Mouse (Mus musculus) CH12.LX (cell line): ENCODE data around the gene Spata7. TPM values are rescaled to one million over a fixed set of nuclear protein-coding genes. Genes with fewer than 3 reads are reported as not detected.
A peak's percentile ranks its signal among the peaks of the same experiment; 100 is the strongest.

ENCODE experiments used
- DNase-seq: peaks from one replicate; pipeline ENCODE4 v3.0.0-alpha.2; 2013; ENCODE audit errors: extremely low read depth
- H3K27ac ChIP-seq: 2 replicates; pipeline ENCODE4 v1.5.1; 2012; ENCODE audit warnings: low read depth, mild to moderate bottlenecking, control low read depth, moderate library complexity; ENCODE audit not compliant: insufficient read depth
- H3K27me3 ChIP-seq: replicated peaks from 2 replicates; pipeline ENCODE3; 2012; ENCODE audit warnings: inconsistent platforms
- H3K36me3 ChIP-seq, 2 experiments: replicated peaks in 1 of 2; 2 replicates each; pipeline versions ENCODE3 to v1.6.1; 2012; ENCODE audit warnings: inconsistent platforms in 1 of 2, low read length in 1 of 2, mild to moderate bottlenecking in 1 of 2, mixed read lengths in 1 of 2, moderate library complexity in 1 of 2; ENCODE audit not compliant: control insufficient read depth in 1 of 2, insufficient read depth in 1 of 2
- H3K4me1 ChIP-seq, 2 experiments: 2 replicates each; pipeline ENCODE4 v1.6.1; 2012; ENCODE audit warnings: inconsistent platforms in 1 of 2, moderate library complexity in 1 of 2; ENCODE audit not compliant: insufficient read depth in 2 of 2, control insufficient read depth in 1 of 2
- H3K4me2 ChIP-seq: 2 replicates; pipeline ENCODE4 v1.6.1; 2012; ENCODE audit warnings: low read depth, mild to moderate bottlenecking, control low read depth; ENCODE audit not compliant: poor library complexity, insufficient read depth, severe bottlenecking
- H3K4me3 ChIP-seq, 3 experiments: fragments of 150-350 bp in 1 of 3; sonication (generic) in 1 of 3; replicated peaks in 1 of 3; 2 replicates each; pipeline versions ENCODE3 to v1.5.1; 2011 to 2012; ENCODE audit warnings: low read depth in 2 of 3, low read length in 2 of 3, mild to moderate bottlenecking in 2 of 3, moderate library complexity in 2 of 3, control low read depth in 1 of 3, improper control_type of control experiment in 1 of 3, inconsistent platforms in 1 of 3, mixed read lengths in 1 of 3; ENCODE audit not compliant: poor library complexity in 1 of 3
- H3K79me2 ChIP-seq: replicated peaks from 2 replicates; pipeline ENCODE4 v1.6.1; 2012; ENCODE audit warnings: mild to moderate bottlenecking, moderate library complexity; ENCODE audit not compliant: control insufficient read depth, poor library complexity, insufficient read depth, severe bottlenecking; ENCODE audit errors: extremely low read depth
- H3K9ac ChIP-seq: 2 replicates; pipeline ENCODE4 v1.6.1; 2012; ENCODE audit warnings: low read depth, mild to moderate bottlenecking, control low read depth, moderate library complexity; ENCODE audit not compliant: insufficient read depth
- H3K9me3 ChIP-seq: replicated peaks from 2 replicates; pipeline ENCODE3; 2012; ENCODE audit warnings: low read length, inconsistent platforms, mixed read lengths
- CHD1 ChIP-seq: IDR thresholded peaks from 2 replicates; pipeline ENCODE4 v1.6.1; 2012; ENCODE audit warnings: low read depth, low read length, improper control_type of control experiment, inconsistent platforms
- CHD2 ChIP-seq: IDR thresholded peaks from 2 replicates; pipeline ENCODE4 v1.6.1; 2011; ENCODE audit warnings: low read length, improper control_type of control experiment
- CTCF ChIP-seq, 2 experiments: IDR thresholded peaks in 1 of 2; conservative IDR thresholded peaks in 1 of 2; 2 replicates each; pipeline ENCODE4 v1.5.1; 2011 to 2012; ENCODE audit warnings: low read depth in 2 of 2, low read length in 2 of 2, improper control_type of control experiment in 1 of 2, inconsistent platforms in 1 of 2, mild to moderate bottlenecking in 1 of 2, moderate library complexity in 1 of 2
- E2F4 ChIP-seq: IDR thresholded peaks from 2 replicates; pipeline ENCODE4 v1.6.1; 2011; ENCODE audit warnings: low read depth, low read length, improper control_type of control experiment; ENCODE audit not compliant: insufficient replicate concordance
- EP300 ChIP-seq: IDR thresholded peaks from 2 replicates; pipeline ENCODE4 v1.6.1; 2011; ENCODE audit warnings: low read length, improper control_type of control experiment
- ETS1 ChIP-seq: conservative IDR thresholded peaks from 2 replicates; pipeline ENCODE4 v1.6.1; 2012; ENCODE audit warnings: low read depth, mild to moderate bottlenecking, inconsistent platforms, low read length, improper control_type of control experiment, moderate library complexity
- GABPA ChIP-seq: IDR thresholded peaks from 2 replicates; pipeline ENCODE4 v1.6.1; 2012; ENCODE audit warnings: low read depth, low read length, improper control_type of control experiment, inconsistent platforms; ENCODE audit not compliant: insufficient replicate concordance
- HCFC1 ChIP-seq: IDR thresholded peaks from 2 replicates; pipeline ENCODE4 v1.6.1; 2012; ENCODE audit warnings: low read depth, mild to moderate bottlenecking, inconsistent platforms, low read length, improper control_type of control experiment
- IRF4 ChIP-seq: IDR thresholded peaks from 2 replicates; pipeline ENCODE4 v1.6.1; 2014; ENCODE audit warnings: low read depth, mild to moderate bottlenecking, inconsistent platforms, low read length, improper control_type of control experiment
- JUN ChIP-seq: IDR thresholded peaks from 2 replicates; pipeline ENCODE4 v1.6.1; 2011; ENCODE audit warnings: low read depth, mild to moderate bottlenecking, low read length, improper control_type of control experiment, moderate library complexity; ENCODE audit not compliant: insufficient read depth
- JUND ChIP-seq: conservative IDR thresholded peaks from 2 replicates; pipeline ENCODE4 v1.6.1; 2011; ENCODE audit warnings: low read depth, low read length, improper control_type of control experiment
- KAT2A ChIP-seq: IDR thresholded peaks from 2 replicates; pipeline ENCODE4 v1.6.1; 2012; ENCODE audit warnings: low read length, improper control_type of control experiment, inconsistent platforms; ENCODE audit not compliant: insufficient replicate concordance
- MAZ ChIP-seq: IDR thresholded peaks from 2 replicates; pipeline ENCODE4 v1.6.1; 2012; ENCODE audit warnings: low read depth, mild to moderate bottlenecking, inconsistent platforms, low read length, improper control_type of control experiment, moderate library complexity
- MYC ChIP-seq: IDR thresholded peaks from 2 replicates; pipeline ENCODE4 v1.6.1; 2011; ENCODE audit warnings: low read depth, mild to moderate bottlenecking, improper control_type of control experiment, low read length
- NELFE ChIP-seq: IDR thresholded peaks from 2 replicates; pipeline ENCODE4 v1.6.1; 2011; ENCODE audit warnings: low read depth, low read length, improper control_type of control experiment
- NRF1 ChIP-seq: IDR thresholded peaks from 2 replicates; pipeline ENCODE4 v1.6.1; 2014; ENCODE audit warnings: low read depth, mild to moderate bottlenecking, inconsistent platforms, low read length, improper control_type of control experiment, moderate library complexity
- POLR2A ChIP-seq: IDR thresholded peaks from 2 replicates; pipeline ENCODE4 v1.6.1; 2011; ENCODE audit warnings: low read depth, mild to moderate bottlenecking, improper control_type of control experiment, low read length
- TCF12 ChIP-seq: IDR thresholded peaks from 2 replicates; pipeline ENCODE4 v1.6.1; 2014; ENCODE audit warnings: low read depth, mild to moderate bottlenecking, inconsistent platforms, low read length, improper control_type of control experiment
- UBTF ChIP-seq: IDR thresholded peaks from 2 replicates; pipeline ENCODE4 v1.6.1; 2012; ENCODE audit warnings: low read depth, mild to moderate bottlenecking, inconsistent platforms, low read length, improper control_type of control experiment, moderate library complexity
- ZNF384 ChIP-seq: IDR thresholded peaks from 2 replicates; pipeline ENCODE4 v1.6.1; 2012; ENCODE audit warnings: low read depth, low read length, improper control_type of control experiment, inconsistent platforms
- dilution Hi-C: fragments of 300-500 bp; cut with MboI; formaldehyde crosslinking; loops from 2 replicates; pipeline ENCODE4 v1.14.3; 2020; ENCODE audit warnings: low sequenced_read_pairs; ENCODE audit not compliant: extremely low pct_unique_long_range_greater_than_20kb, extremely low pct_ligation_motif_present
- in situ Hi-C: fragments of 300-500 bp; cut with MboI; formaldehyde crosslinking; loops from 3 replicates; pipeline ENCODE4 v1.14.3; 2019; ENCODE audit warnings: low sequenced_read_pairs, low pct_ligation_motif_present, low pct_unique_long_range_greater_than_20kb, mixed read lengths
- polyA plus RNA-seq: library from polyadenylated mRNA; unstranded; fragments of >175 nt; gene quantifications from 2 replicates; pipeline ENCODE4 v1.2.1, GENCODE M21; 2012; ENCODE audit warnings: low read depth; ENCODE audit not compliant: insufficient read length
- total RNA-seq, 2 experiments: library from RNA; depleted of rRNA; stranded (reverse); fragments of 300-350 nt in 1 of 2; fragments of >200 nt in 1 of 2; gene quantifications; 2 replicates each; pipeline ENCODE4 v1.2.3; 2012 to 2014

Gene Spata7
- total and polyA plus RNA-seq, 3 experiments = 6.2 to 9.4 (median 8.2) TPM

GRCm38 (mm10) chr12:98674627-98675143 lies 46.7 kb downstream of the Spata7 start (continued):
- TF ChIP-seq IRF4 (0 out of 2 replicates have a peak, but pooled peaks have one; percentile 20), ZNF384 (no peak), CTCF (conservative IDR thresholded peaks at IDR 0.05 in 1 of 2, IDR thresholded peaks at IDR 0.05 in 1 of 2; ENCODE audit: low read depth in 2 of 2, low read length in 2 of 2) (peak; percentile 69 to 74), CHD1 (no peak), TCF12 (0 out of 2 replicates have a peak, but pooled peaks have one; percentile 21), POLR2A (no peak), JUN (no peak)

- Histone ChIP-seq H3K9me3 (peaks cover 4% of the 10 kb centered on the region), H3K79me2 (no peaks in the 10 kb centered on the region), H3K9ac (no peak overlapping the region), H3K36me3 (peaks cover 17 to 48% of the 10 kb centered on the region in 2 experiments), H3K27ac (no peak overlapping the region), H3K27me3 (no peaks in the 10 kb centered on the region), H3K4me1 (peaks cover 0 to 11% of the 10 kb centered on the region in 2 experiments; a peak in 2 of 4 replicates), H3K4me2 (peak overlapping the region; percentile 40; the same call in 1 of the 2 replicates), H3K4me3 (no peak overlapping the region)
- TF ChIP-seq HCFC1 (no peak), ZNF384 (no peak), MAZ (no peak), MYC (no peak), KAT2A (no peak), TCF12 (no peak), GABPA (no peak), NELFE (no peak), JUN (no peak), IRF4 (no peak), UBTF (no peak), EP300 (no peak), ETS1 (no peak), JUND (no peak), CHD1 (no peak), E2F4 (no peak), CHD2 (no peak), NRF1 (no peak)
- in situ Hi-C loops (loop anchor here (10.0 kb wide), 1 partner anchor 58 kb away; the partner anchor contains the start of gene Ptpn21), dilution Hi-C loops (no loop called here)
- no peak for DNase-seq
Observed at GRCm38 (mm10) chr12:98676861-98677260, 48.9 kb downstream of the Spata7 start.
